Mouse (Mus musculus) liver, adult 2 months (tissue): ENCODE measurements around the gene Miga2.

ENCODE experiments used
- CTCF ChIP-seq: fragments of 200-500 bp; IDR thresholded peaks from 2 replicates; pipeline ENCODE4 v1.5.1; 2011; ENCODE audit warnings: low read depth, low read length, control low read depth
- POLR2A ChIP-seq: fragments of 200-500 bp; IDR thresholded peaks from 2 replicates; pipeline ENCODE4 v1.6.1; 2011; ENCODE audit warnings: low read length, control low read depth; ENCODE audit not compliant: insufficient read depth; ENCODE audit errors: extremely low read depth

DNA sequence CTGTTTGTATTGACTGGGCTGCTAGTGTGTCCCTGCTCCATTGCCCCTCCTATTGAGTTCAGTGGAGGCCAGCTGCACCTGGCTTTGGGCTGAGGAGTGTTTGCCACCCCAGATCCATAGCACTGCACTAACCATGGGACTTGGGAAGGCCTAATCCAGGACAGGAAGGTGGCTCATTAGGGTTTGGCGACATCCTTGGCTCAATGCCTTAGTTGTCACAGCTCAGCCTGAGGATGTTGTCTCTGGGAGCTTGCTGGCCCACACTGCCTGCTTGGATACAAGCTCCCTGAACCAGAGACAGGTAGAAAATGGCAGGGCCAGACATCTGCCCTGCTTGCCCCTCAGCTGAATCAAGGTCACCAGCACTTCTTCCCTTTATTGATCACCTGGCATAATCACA lies 37.5 kb downstream of the Miga2 start:
- TF ChIP-seq CTCF (no peak), POLR2A (no peak)
